Comparison of ENCODE assay signal across 16 mouse cellular contexts in genomic region chr2:148650587-148651357, GRCm38 (mm10). TPM values are rescaled to one million over a fixed set of nuclear protein-coding genes. Genes with fewer than 3 reads are reported as not detected.
A peak's percentile ranks its signal among the peaks of the same experiment; 100 is the strongest.
DNase-seq lines count a peak whose midpoint lies in the region; ATAC-seq and TF ChIP-seq lines count a peak whose summit lies in the region.
"Had no signal": no experiment of that assay in that cellular context is flagged by ENCODE, and none has a peak within 500 bp of the region (broad histone marks: within the 10 kb centered on the region; RNA-seq: fewer than 3 reads in every experiment).

No protein-coding gene starts in this region.

- H3K36me3 ChIP-seq in neural tube, embryonic 11.5 days (ENCODE audit: control insufficient read depth, insufficient read depth, low read length), result no peaks in the 10 kb centered on the region
- no peaks in the 10 kb centered on the region for H3K36me3 ChIP-seq in forebrain, postnatal 0 days (ENCODE audit: insufficient read depth)
- H3K36me3 ChIP-seq in midbrain, embryonic 11.5 days (ENCODE audit: control insufficient read depth, insufficient read depth, low read length), result no peaks in the 10 kb centered on the region
- no peaks in the 10 kb centered on the region for H3K36me3 ChIP-seq in neural tube, embryonic 15.5 days

- DNase-seq in neural tube, embryonic 11.5 days (ENCODE audit: low spot score), result no peak
- no peak for DNase-seq in neural tube, embryonic 10.5 days (ENCODE audit: extremely low spot score, low spot score)
- no peak for DNase-seq in forebrain, postnatal 0 days
- DNase-seq in midbrain, embryonic 11.5 days (ENCODE audit: low spot score, missing footprints), result no peak
- no peak for DNase-seq in layer of hippocampus, postnatal 10 days (ENCODE audit: low spot score in 2 of 2)
- DNase-seq: adrenal gland, postnatal 36 days; B cell, adult 2 months; kidney, adult 8-10 months; kidney, postnatal 4 days; lung, embryonic 14.5 days; thymus, adult 18-20 months had no signal

- H3K27me3 ChIP-seq in neural tube, embryonic 11.5 days (ENCODE audit: control insufficient read depth, insufficient read depth, low read length), result no peaks in the 10 kb centered on the region
- no peaks in the 10 kb centered on the region for H3K27me3 ChIP-seq in forebrain, postnatal 0 days (ENCODE audit: insufficient read depth, low read length)
- H3K27me3 ChIP-seq in midbrain, embryonic 11.5 days (ENCODE audit: control insufficient read depth, insufficient read depth, low read length), result no peaks in the 10 kb centered on the region
- H3K27me3 ChIP-seq in neural tube, embryonic 15.5 days (replicated peaks), result no peaks in the 10 kb centered on the region

- 29% methylated on average over 3 of the region's 3 CpGs for WGBS in neural tube, embryonic 11.5 days
- 5% methylated on average over 3 of the region's 3 CpGs for WGBS in forebrain, postnatal 0 days
- 11% methylated on average over 3 of the region's 3 CpGs for WGBS in midbrain, embryonic 11.5 days
- WGBS in neural tube, embryonic 15.5 days, result 7% methylated on average over 3 of the region's 3 CpGs

- no peak for TF ChIP-seq CTCF in forebrain, postnatal 0 days (IDR thresholded peaks at IDR 0.05; ENCODE audit: low read depth)

- no peak overlapping the region for H3K27ac ChIP-seq in neural tube, embryonic 11.5 days (ENCODE audit: low read depth, low read length)
- no peak overlapping the region for H3K27ac ChIP-seq in forebrain, postnatal 0 days (ENCODE audit: low read depth, low read length)
- H3K27ac ChIP-seq in midbrain, embryonic 11.5 days (ENCODE audit: low read depth, low read length), result peak overlapping the region; percentile 26; the same call in 1 of the 2 replicates
- 0 out of 2 replicates have a peak overlapping the region, but pooled peaks have one; percentile 37 for H3K27ac ChIP-seq in neural tube, embryonic 15.5 days (replicated peaks)
- H3K27ac ChIP-seq: left cerebral cortex, adult 2 months had no signal

- ATAC-seq in neural tube, embryonic 11.5 days (ENCODE audit: insufficient read depth, low FRiP score, low TSS enrichment), result peak; percentile 64
- peak; percentile 44 for ATAC-seq in forebrain, postnatal 0 days
- peak; percentile 86 for ATAC-seq in midbrain, embryonic 11.5 days (ENCODE audit: low FRiP score)
- peak; percentile 29; the same call in 1 of the 2 replicates for ATAC-seq in neural tube, embryonic 15.5 days (ENCODE audit: low FRiP score)
- no peak for ATAC-seq in megakaryocyte, adult 5-6 weeks (ENCODE audit: poor library complexity, severe bottlenecking)
- ATAC-seq in activated CD4-positive, CD25-positive, alpha-beta regulatory T cell, adult 4 months, result no peak

- H3K9ac ChIP-seq in neural tube, embryonic 11.5 days (ENCODE audit: low read length), result no peak overlapping the region
- H3K9ac ChIP-seq in forebrain, postnatal 0 days, result no peak overlapping the region
- H3K9ac ChIP-seq in midbrain, embryonic 11.5 days (ENCODE audit: low read length), result no peak overlapping the region
- no peak overlapping the region for H3K9ac ChIP-seq in neural tube, embryonic 15.5 days (replicated peaks)
- H3K9ac ChIP-seq: lung, embryonic 14.5 days had no signal

- H3K9me3 ChIP-seq in neural tube, embryonic 11.5 days (ENCODE audit: control insufficient read depth, low read length), result no peaks in the 10 kb centered on the region
- H3K9me3 ChIP-seq in forebrain, postnatal 0 days (ENCODE audit: low read length), result no peaks in the 10 kb centered on the region
- H3K9me3 ChIP-seq in midbrain, embryonic 11.5 days (ENCODE audit: control insufficient read depth, low read length), result no peaks in the 10 kb centered on the region
- no peaks in the 10 kb centered on the region for H3K9me3 ChIP-seq in neural tube, embryonic 15.5 days (replicated peaks)

- H3K4me3 ChIP-seq in neural tube, embryonic 11.5 days (ENCODE audit: low read depth, low read length), result no peak overlapping the region
- no peak overlapping the region for H3K4me3 ChIP-seq in forebrain, postnatal 0 days (ENCODE audit: low read depth, low read length)
- no peak overlapping the region for H3K4me3 ChIP-seq in midbrain, embryonic 11.5 days (ENCODE audit: low read depth, low read length)
- no peak overlapping the region for H3K4me3 ChIP-seq in neural tube, embryonic 15.5 days (replicated peaks)
- H3K4me3 ChIP-seq: erythroblast, embryonic 14.5 days; left cerebral cortex, adult 2 months had no signal

- no peak overlapping the region for H3K4me2 ChIP-seq in neural tube, embryonic 11.5 days (ENCODE audit: low read depth)
- no peak overlapping the region for H3K4me2 ChIP-seq in forebrain, postnatal 0 days (ENCODE audit: low read depth)
- no peak overlapping the region for H3K4me2 ChIP-seq in midbrain, embryonic 11.5 days
- H3K4me2 ChIP-seq in neural tube, embryonic 15.5 days, result no peak overlapping the region
- H3K4me2 ChIP-seq: lung, embryonic 14.5 days had no signal

- no peaks in the 10 kb centered on the region for H3K4me1 ChIP-seq in neural tube, embryonic 11.5 days (ENCODE audit: control insufficient read depth, insufficient read depth, low read length)
- H3K4me1 ChIP-seq in forebrain, postnatal 0 days (ENCODE audit: insufficient read depth), result no peaks in the 10 kb centered on the region
- H3K4me1 ChIP-seq in midbrain, embryonic 11.5 days (ENCODE audit: control insufficient read depth, insufficient read depth, low read length), result peaks cover 3% of the 10 kb centered on the region; the same call in 1 of the 2 replicates
- peaks cover 3% of the 10 kb centered on the region; the same call in 1 of the 2 replicates for H3K4me1 ChIP-seq in neural tube, embryonic 15.5 days

RNA-seq across cellular contexts. Expression of gene Nxt1, which starts 21.6 kb away (rescaled TPM):
- 101 and 105 TPM in 2 replicates for polyA plus RNA-seq in neural tube, embryonic 11.5 days (2014; fragmentation: Nextera tagmentation; extraction: Ambion mirVana)
- total RNA-seq in forebrain, postnatal 0 days (2014; rRNA removed), result 26.9 and 34.6 TPM in 2 replicates
- 29.6 and 38.4 TPM in 2 replicates for polyA plus RNA-seq in forebrain, postnatal 0 days (2015; fragmentation: Nextera tagmentation; extraction: Ambion mirVana)
- 122 and 133 TPM in 2 replicates for polyA plus RNA-seq in midbrain, embryonic 11.5 days (2014; fragmentation: Nextera tagmentation; extraction: Ambion mirVana)
- 40.2 and 54.3 TPM in 2 replicates for polyA plus RNA-seq in neural tube, embryonic 15.5 days (2015; fragmentation: Nextera tagmentation; extraction: Ambion mirVana)
- total RNA-seq in layer of hippocampus, postnatal 10 days (2021), result 10 to 100 TPM; 10.1 to 12.6 TPM
- 66.4 and 80.3 TPM in 2 replicates for total RNA-seq in megakaryocyte, adult 5-6 weeks (2015)
- total RNA-seq in megakaryocyte, adult 5-6 weeks (2017), result 26.9 and 39.4 TPM in 2 replicates
- 10 to 100 TPM; 55.2 to 64.6 TPM for polyA plus RNA-seq in activated CD4-positive, CD25-positive, alpha-beta regulatory T cell, adult 4 months (2017; shearing (Covaris generic))

RNA-seq across cellular contexts. Expression of gene Gzf1, which starts 30.1 kb away (rescaled TPM):
- polyA plus RNA-seq in neural tube, embryonic 11.5 days (2014; fragmentation: Nextera tagmentation; extraction: Ambion mirVana), result 22.4 and 27.3 TPM in 2 replicates
- total RNA-seq in forebrain, postnatal 0 days (2014; rRNA removed), result 21.8 and 22.2 TPM in 2 replicates
- 12.8 and 15.0 TPM in 2 replicates for polyA plus RNA-seq in forebrain, postnatal 0 days (2015; fragmentation: Nextera tagmentation; extraction: Ambion mirVana)
- polyA plus RNA-seq in midbrain, embryonic 11.5 days (2014; fragmentation: Nextera tagmentation; extraction: Ambion mirVana), result 27.5 and 29.1 TPM in 2 replicates
- 13.8 and 15.7 TPM in 2 replicates for polyA plus RNA-seq in neural tube, embryonic 15.5 days (2015; fragmentation: Nextera tagmentation; extraction: Ambion mirVana)
- total RNA-seq in layer of hippocampus, postnatal 10 days (2021), result 10 to 100 TPM; 24.0 to 26.2 TPM
- total RNA-seq in megakaryocyte, adult 5-6 weeks (2015), result 10.7 and 14.5 TPM in 2 replicates
- 14.4 and 15.0 TPM in 2 replicates for total RNA-seq in megakaryocyte, adult 5-6 weeks (2017)
- 10 to 100 TPM; 11.1 to 12.3 TPM for polyA plus RNA-seq in activated CD4-positive, CD25-positive, alpha-beta regulatory T cell, adult 4 months (2017; shearing (Covaris generic))

Comparison
In these comparisons a context has a peak if more than half of its experiments do, and no peak if none do; other contexts are left out.
1. H3K27ac ChIP-seq: peak in midbrain, embryonic 11.5 days (single experiment) and neural tube, embryonic 15.5 days (single experiment); none in neural tube, embryonic 11.5 days (single experiment) and forebrain, postnatal 0 days (single experiment).
2. ATAC-seq: peak in neural tube, embryonic 11.5 days (single experiment), forebrain, postnatal 0 days (single experiment), midbrain, embryonic 11.5 days (single experiment) and neural tube, embryonic 15.5 days (single experiment); none in megakaryocyte, adult 5-6 weeks (single experiment) and activated CD4-positive, CD25-positive, alpha-beta regulatory T cell, adult 4 months (single experiment).